Mouse (Mus musculus): Measurements from ENCODE around the gene Zbtb20.

GRCm38 (mm10) chr16:42921436-42921835 is 45.8 kb downstream of the Zbtb20 start:
- TF ChIP-seq CTCF (IDR thresholded peaks at IDR 0.05) (no peak), EP300 (IDR thresholded peaks at IDR 0.05) (no peak)
